Mouse (Mus musculus) liver, adult 2 months (tissue): ENCODE data around the gene Egflam. TPM values are rescaled to one million over a fixed set of nuclear protein-coding genes. Genes with fewer than 3 reads are reported as not detected.

Experiments
- DNase-seq: peaks from one replicate; pipeline ENCODE4 v3.0.0-alpha.2; 2011; ENCODE audit warnings: low read depth, low spot score; ENCODE audit errors: extremely low read depth
- H3K27ac ChIP-seq: fragments of 200-500 bp; replicated peaks from 2 replicates; pipeline ENCODE4 v1.5.1; 2012; ENCODE audit warnings: low read depth, mild to moderate bottlenecking, control low read depth, inconsistent platforms, low read length; ENCODE audit not compliant: insufficient read depth
- H3K27me3 ChIP-seq: fragments of 200-500 bp; 2 replicates; pipeline ENCODE4 v1.6.1; 2012; ENCODE audit warnings: mild to moderate bottlenecking, moderate library complexity, low read length, inconsistent platforms; ENCODE audit not compliant: control insufficient read depth, insufficient read depth
- H3K36me3 ChIP-seq: fragments of 200-500 bp; 2 replicates; pipeline ENCODE4 v1.6.1; 2012; ENCODE audit warnings: low read length, inconsistent platforms; ENCODE audit not compliant: control insufficient read depth, insufficient read depth
- H3K4me1 ChIP-seq: fragments of 200-500 bp; 2 replicates; pipeline ENCODE4 v1.6.1; 2011; ENCODE audit warnings: low read length; ENCODE audit not compliant: control insufficient read depth, insufficient read depth
- H3K4me3 ChIP-seq: fragments of 200-500 bp; 2 replicates; pipeline ENCODE4 v1.5.1; 2011; ENCODE audit warnings: low read depth, mild to moderate bottlenecking, control low read depth, low read length, moderate library complexity; ENCODE audit not compliant: insufficient read depth
- H3K79me2 ChIP-seq: fragments of 200-500 bp; 2 replicates; pipeline ENCODE4 v1.6.1; 2012; ENCODE audit warnings: inconsistent platforms, mild to moderate bottlenecking, low read length, moderate library complexity; ENCODE audit not compliant: control insufficient read depth, insufficient read depth
- H3K9ac ChIP-seq: fragments of 200-500 bp; 2 replicates; pipeline ENCODE4 v1.6.1; 2012; ENCODE audit warnings: low read depth, mild to moderate bottlenecking, control low read depth, inconsistent platforms, low read length
- CTCF ChIP-seq: fragments of 200-500 bp; IDR thresholded peaks from 2 replicates; pipeline ENCODE4 v1.5.1; 2011; ENCODE audit warnings: low read depth, low read length, control low read depth
- POLR2A ChIP-seq: fragments of 200-500 bp; IDR thresholded peaks from 2 replicates; pipeline ENCODE4 v1.6.1; 2011; ENCODE audit warnings: low read length, control low read depth; ENCODE audit not compliant: insufficient read depth; ENCODE audit errors: extremely low read depth
- WGBS: fragments of 180-500 bp; shearing (Covaris S2); methylation state at CpG from one replicate; pipeline ENCODE4 v1.1.7; 2018; 5-methylcytosine and 5-hydroxymethylcytosine counted together
- polyA plus RNA-seq: library from polyadenylated mRNA; depleted of rRNA; stranded (reverse); fragments of >200 nt; gene quantifications from 2 replicates; pipeline ENCODE4 v1.2.3, GENCODE M21; 2012; rRNA removed
- total RNA-seq: library from RNA; depleted of rRNA; stranded (reverse); fragments of >200 nt; gene quantifications from 2 replicates; pipeline ENCODE4 v1.2.3, GENCODE M21; 2014; rRNA removed

Gene Egflam
- total RNA-seq (0.20 and 0.28 TPM in 2 replicates), polyA plus RNA-seq (0.11 and 0.23 TPM in 2 replicates)

GRCm38 (mm10) chr15:7397818-7398608 lies at the start of gene Egflam:
Egflam (minus strand) TSS chr15:7398395.
- no peak within 1 kb of the TSS for H3K27ac ChIP-seq
- H3K9ac ChIP-seq, result no peak within 1 kb of the TSS
- H3K27me3 ChIP-seq, result peaks cover 6% of the 10 kb centered on the region; the same call in 1 of the 2 replicates
- no peak for TF ChIP-seq POLR2A
- no peak for TF ChIP-seq CTCF
- no peaks in the 10 kb centered on the region for H3K79me2 ChIP-seq
- no peak for DNase-seq
- no peaks in the 10 kb centered on the region for H3K4me1 ChIP-seq
- peak within 1 kb of the TSS; percentile 51; the same call in 1 of the 2 replicates for H3K4me3 ChIP-seq
- WGBS, result 1% methylated on average over 62 of the region's 62 CpGs
- no peaks in the 10 kb centered on the region for H3K36me3 ChIP-seq

- WGBS, result 61% methylated on average over 17 of the region's 17 CpGs
- TF ChIP-seq POLR2A (no peak), CTCF (no peak)
- Histone ChIP-seq H3K27me3 (no peaks in the 10 kb centered on the region), H3K4me1 (no peaks in the 10 kb centered on the region), H3K79me2 (no peaks in the 10 kb centered on the region), H3K27ac (no peak overlapping the region), H3K36me3 (no peaks in the 10 kb centered on the region), H3K9ac (no peak overlapping the region), H3K4me3 (no peak overlapping the region)
- peak; percentile 8 for DNase-seq
Observed at GRCm38 (mm10) chr15:7443396-7444315, 45.5 kb upstream of the Egflam start.

GRCm38 (mm10) chr15:7442148-7443100 lies 44.2 kb upstream of the Egflam start:
- Histone ChIP-seq H3K4me1 (no peaks in the 10 kb centered on the region), H3K4me3 (no peak overlapping the region), H3K27ac (no peak overlapping the region), H3K36me3 (no peaks in the 10 kb centered on the region), H3K9ac (no peak overlapping the region), H3K27me3 (no peaks in the 10 kb centered on the region), H3K79me2 (no peaks in the 10 kb centered on the region)
- no peak for DNase-seq
- TF ChIP-seq CTCF (no peak), POLR2A (no peak)
- 67% methylated on average over 16 of the region's 16 CpGs for whole genome bisulfite sequencing

- no peaks in the 10 kb centered on the region for H3K36me3 ChIP-seq
- H3K9ac ChIP-seq, result no peak overlapping the region
- no peak overlapping the region for H3K27ac ChIP-seq
- WGBS, result 65% methylated on average over 2 of the region's 2 CpGs
- TF ChIP-seq POLR2A (no peak), CTCF (no peak)
- H3K4me3 ChIP-seq, result no peak overlapping the region
- no peaks in the 10 kb centered on the region for H3K4me1 ChIP-seq
- no peaks in the 10 kb centered on the region for H3K79me2 ChIP-seq
- DNase-seq, result no peak
- no peaks in the 10 kb centered on the region for H3K27me3 ChIP-seq
Observed at GRCm38 (mm10) chr15:7424282-7424681, 26.1 kb upstream of the Egflam start.

- Histone ChIP-seq H3K27me3 (peaks cover under 1% of the 10 kb centered on the region; the same call in 1 of the 2 replicates), H3K79me2 (no peaks in the 10 kb centered on the region), H3K4me1 (no peaks in the 10 kb centered on the region), H3K9ac (no peak overlapping the region), H3K36me3 (no peaks in the 10 kb centered on the region), H3K4me3 (no peak overlapping the region), H3K27ac (no peak overlapping the region)
- WGBS, result 81% methylated on average over 8 of the region's 8 CpGs
- no peak for DNase-seq
- TF ChIP-seq POLR2A (no peak), CTCF (no peak)
Observed at GRCm38 (mm10) chr15:7404521-7404920, 6.3 kb upstream of the Egflam start.
